Mouse (Mus musculus) megakaryocyte-erythroid progenitor cell, adult 5-6 weeks (primary cell): ENCODE data around the gene Clstn1. TPM values are rescaled to one million over a fixed set of nuclear protein-coding genes. Genes with fewer than 3 reads are reported as not detected.

ENCODE experiments used
- ATAC-seq: replicated peaks from 2 replicates; pipeline ENCODE4 v1.8.0; 2016; ENCODE audit warnings: mild to moderate bottlenecking, inconsistent platforms; ENCODE audit not compliant: severe bottlenecking, poor library complexity, low FRiP score, low TSS enrichment
- total RNA-seq, 2 experiments: library from RNA; stranded (forward) in 1 of 2; stranded (reverse) in 1 of 2; fragments of 200-1000, 215-1000 nt in 1 of 2; fragments of >200 nt in 1 of 2; fragmentation: Nextera tagmentation in 1 of 2; gene quantifications; 2 replicates each; pipeline ENCODE4 v1.2.3; 2014 to 2017

Gene Clstn1
- total RNA-seq, 2 experiments from 2014 or later, result 30.4 to 31.2 TPM

- ATAC-seq, result no peak
These were observed 35.0 kb downstream of the Clstn1 start for GRCm38 (mm10) chr4:149621286-149621685.

GRCm38 (mm10) chr4:149623711-149624110 is 37.4 kb downstream of the Clstn1 start:
- ATAC-seq, result no peak

DNA sequence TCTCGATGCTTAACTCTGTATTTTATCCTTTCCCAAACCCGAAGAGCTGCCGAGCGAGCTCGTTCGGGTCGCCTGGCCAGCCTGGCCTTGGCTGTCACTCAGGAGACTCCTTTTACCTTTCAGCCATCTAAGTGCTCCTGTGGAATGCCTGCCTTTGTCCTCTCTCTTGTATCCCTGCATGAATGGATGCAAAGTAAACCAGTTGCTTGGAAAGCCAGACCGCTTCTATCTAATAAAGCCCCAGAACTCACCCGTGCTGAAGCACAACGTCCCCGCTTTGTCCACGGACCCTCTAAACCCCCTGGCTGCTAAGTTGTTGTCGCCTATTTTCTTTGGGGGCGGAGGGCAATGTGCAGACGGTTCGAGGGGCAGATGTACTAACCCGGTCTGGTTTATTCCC is 40.5 kb downstream of the Clstn1 start:
- no peak for ATAC-seq

DNA sequence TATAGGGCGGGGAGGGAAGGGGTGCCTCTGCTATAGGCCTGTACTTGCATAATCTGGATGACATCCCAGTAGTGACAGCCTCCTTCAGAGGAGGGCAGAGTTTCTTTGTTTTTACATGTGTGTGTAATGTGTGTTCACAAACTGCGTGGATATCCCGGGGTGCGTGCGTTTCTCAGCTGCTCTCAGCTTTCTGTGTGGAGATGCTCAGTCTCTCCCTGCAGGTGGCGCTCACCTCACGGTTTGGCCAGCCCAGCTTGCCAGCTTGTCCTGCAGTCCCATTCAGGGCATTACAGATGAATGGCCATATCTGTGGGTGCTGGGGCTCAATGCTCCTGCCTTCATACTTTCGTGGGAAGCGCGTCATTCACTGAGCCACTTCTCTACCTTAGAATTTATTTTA is 42.1 kb downstream of the Clstn1 start:
- ATAC-seq, result peak; percentile 88

- no peak for ATAC-seq
These were observed 42.5 kb downstream of the Clstn1 start for GRCm38 (mm10) chr4:149628810-149629209.

DNA sequence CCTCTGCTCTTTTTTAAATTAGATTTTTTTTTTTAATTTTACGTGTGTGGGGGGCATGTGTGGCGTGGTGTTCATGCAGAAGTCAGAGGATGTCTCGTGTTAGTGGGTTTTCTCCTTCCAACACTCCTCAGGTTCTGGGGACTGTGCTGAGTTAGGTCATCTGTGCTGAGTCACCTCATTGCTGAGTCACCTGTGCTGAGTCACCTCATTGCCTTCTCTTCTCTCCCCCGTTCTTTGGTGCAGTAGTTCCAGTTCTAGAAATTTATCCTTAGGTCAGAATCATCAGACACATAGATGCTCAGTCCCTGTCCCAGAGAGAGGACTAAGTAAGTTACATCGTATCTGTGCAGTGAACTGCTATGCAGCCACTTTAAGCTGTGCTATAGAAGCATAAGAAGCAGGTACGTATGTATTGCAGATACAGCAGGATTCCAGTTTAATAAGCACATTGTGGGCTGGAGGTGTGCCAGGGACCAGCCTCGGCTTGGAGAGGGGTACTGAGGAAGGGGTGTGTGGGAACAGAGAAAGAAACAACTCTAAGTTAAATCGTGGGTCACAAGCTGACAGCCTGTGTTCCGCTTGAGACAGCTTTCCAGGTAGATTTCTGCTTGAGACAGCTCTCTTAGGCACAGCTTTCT is 46.5 kb downstream of the Clstn1 start:
- ATAC-seq, result 0 out of 2 replicates have a peak, but pooled peaks have one; percentile 20

- no peak for ATAC-seq
These were observed 47.9 kb downstream of the Clstn1 start for GRCm38 (mm10) chr4:149634157-149634556.

DNA sequence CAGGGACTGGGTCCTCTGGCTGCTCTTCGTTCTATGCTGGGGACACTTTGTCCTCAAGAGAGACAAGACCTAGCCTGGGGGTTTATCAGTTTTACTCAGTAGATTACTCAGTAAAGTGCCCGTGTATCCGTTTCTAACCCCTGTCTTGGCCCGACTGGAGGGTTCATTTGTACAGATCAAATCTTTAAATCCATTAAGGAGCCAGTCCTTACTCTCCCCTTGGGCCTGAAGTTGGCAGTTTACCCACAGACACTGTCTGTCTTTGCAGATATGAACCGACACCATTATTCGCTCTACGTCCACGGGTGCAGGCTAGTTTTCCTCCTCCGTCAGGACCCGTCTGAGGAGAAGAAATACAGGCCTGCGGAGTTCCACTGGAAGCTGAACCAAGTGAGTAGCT is 48.7 kb downstream of the Clstn1 start:
- peak; percentile 67 for ATAC-seq

DNA sequence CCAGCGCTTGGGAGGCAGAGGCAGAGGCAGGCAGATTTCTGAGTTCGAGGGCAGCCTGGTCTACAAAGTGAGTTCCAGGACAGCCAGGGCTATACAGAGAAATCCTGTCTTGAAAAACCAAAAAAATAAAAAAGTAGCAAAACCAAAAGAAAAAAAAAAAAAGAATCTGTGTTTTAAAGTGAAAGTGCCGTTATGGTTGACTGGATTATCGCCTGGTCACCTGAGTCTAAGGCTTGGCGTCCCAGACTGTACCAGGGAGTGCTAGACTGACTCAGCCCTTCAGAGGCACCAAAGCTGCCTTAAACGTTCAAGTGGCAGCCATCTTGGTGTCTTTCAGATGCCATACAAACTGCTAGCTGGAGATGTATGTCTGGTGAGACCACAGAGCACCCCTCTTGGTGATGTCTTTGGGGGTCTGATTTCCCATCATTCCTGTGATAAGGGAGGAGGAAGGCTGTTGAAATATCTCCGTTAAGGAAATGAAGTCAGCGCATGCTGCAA is 49.7 kb downstream of the Clstn1 start:
- ATAC-seq, result 0 out of 2 replicates have a peak, but pooled peaks have one; percentile 38

DNA sequence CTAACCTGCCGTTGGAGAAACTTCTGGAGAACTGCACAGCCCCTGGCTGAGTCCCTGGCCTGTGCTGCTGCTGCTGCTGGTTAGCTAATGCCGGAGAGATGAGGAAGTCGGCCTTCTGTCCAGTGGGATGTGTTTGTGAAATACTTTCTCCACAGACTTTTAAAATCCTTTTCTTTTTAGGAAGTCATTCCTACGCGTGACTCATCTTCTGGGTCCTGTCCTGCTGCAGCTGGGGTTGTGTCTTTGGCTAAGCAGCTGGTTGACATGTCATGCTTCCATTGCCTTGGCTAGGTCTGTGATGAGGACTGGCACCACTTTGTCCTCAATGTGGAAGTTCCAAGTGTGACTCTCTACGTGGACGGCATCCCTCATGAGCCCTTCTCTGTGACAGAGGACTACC is 51.7 kb downstream of the Clstn1 start:
- ATAC-seq, result no peak

DNA sequence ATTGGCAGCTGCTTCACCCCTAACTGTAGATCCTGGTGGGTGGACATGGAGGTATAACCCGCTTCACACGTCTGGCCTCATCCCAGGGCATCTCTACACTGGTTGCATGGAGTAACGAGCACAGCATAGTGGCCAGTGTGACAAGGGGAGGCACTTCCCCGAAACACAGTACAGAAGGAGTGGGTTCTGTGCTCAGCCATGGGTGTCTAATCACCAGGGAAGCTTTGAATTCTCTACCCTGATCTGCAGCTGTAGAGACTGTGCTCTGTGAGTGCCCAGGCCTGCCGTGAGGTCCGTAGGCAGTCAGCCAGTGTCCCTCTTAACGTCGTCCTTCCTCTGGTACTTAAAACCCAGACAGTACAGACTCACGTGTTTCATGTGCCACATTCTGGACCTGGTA is 54.6 kb downstream of the Clstn1 start:
- no peak for ATAC-seq

DNA sequence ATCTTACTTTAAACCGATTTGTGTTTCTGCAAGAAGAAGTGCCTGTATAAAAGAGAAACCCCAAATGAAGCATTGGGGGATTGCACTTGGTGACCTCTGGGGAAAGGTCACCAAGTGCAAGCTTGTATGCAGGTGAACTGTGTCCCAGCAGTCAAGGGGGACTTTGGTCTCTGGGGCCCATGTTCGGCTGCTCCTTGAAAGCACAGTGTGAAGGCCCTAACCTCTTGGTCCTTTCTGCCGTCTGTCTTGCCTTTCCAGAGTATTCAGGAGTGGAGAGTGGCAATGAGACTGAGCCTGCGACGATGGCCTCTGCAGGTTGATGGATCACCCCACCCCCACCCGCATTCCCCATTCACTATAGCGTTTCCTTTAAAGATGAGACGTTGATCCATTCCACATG is 55.1 kb downstream of the Clstn1 start:
- no peak for ATAC-seq

- ATAC-seq, result no peak
These were observed 55.7 kb downstream of the Clstn1 start for GRCm38 (mm10) chr4:149641956-149642355.

- no peak for ATAC-seq
These were observed 59.5 kb downstream of the Clstn1 start for GRCm38 (mm10) chr4:149645761-149646160.

- no peak for ATAC-seq
These were observed 62.0 kb downstream of the Clstn1 start for GRCm38 (mm10) chr4:149648031-149648805.

- ATAC-seq, result peak; percentile 42; the same call in 1 of the 2 replicates
These were observed 64.4 kb downstream of the Clstn1 start for GRCm38 (mm10) chr4:149650493-149651193.

GRCm38 (mm10) chr4:149654232-149654631 is 68.0 kb downstream of the Clstn1 start:
- peak; percentile 27; the same call in 1 of the 2 replicates for ATAC-seq

DNA sequence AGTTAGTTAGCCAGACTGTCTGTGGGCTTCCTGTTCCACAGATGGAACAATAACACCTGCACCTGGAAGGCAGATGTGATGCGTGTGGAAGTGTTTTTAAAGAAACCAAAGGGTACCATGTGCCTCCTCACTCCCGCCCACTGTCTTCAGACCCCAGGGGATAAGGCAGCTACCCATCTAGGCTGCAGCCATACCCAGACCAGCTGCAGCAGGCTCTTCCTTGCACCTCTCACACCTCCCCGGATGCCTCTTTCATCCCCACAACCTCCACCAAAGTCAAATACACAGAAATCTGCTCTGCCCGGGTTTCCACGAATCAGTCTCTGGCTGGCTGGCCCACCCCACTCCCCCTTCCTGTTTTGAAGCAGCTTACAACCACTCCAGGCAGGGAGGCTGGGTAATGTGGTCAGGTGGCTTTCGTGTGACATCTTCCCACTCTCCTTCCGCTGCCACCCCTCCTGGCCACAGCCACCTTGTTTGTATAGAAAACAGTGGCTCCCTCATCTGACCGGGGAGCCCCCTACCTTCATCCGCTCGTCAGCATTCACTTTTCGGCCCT is 71.7 kb downstream of the Clstn1 start:
- no peak for ATAC-seq

- ATAC-seq, result no peak
These were observed 73.3 kb downstream of the Clstn1 start for GRCm38 (mm10) chr4:149659495-149660116.
